Mouse (Mus musculus): Measurements from ENCODE around the gene AC140267.1.
A peak's percentile ranks its signal among the peaks of the same experiment; 100 is the strongest.

AC140267.1 gene

GRCm38 (mm10) chr15:80263610-80264575 lies 28.3 kb downstream of the AC140267.1 start, which contains the start of gene Rps19bp1:
Gene Rps19bp1 (minus strand): TSS chr15:80264315.
- peak; percentile 79 for DNase-seq (ENCODE audit: low spot score)

- DNase-seq (ENCODE audit: low spot score) = peak; percentile 63
Observed at GRCm38 (mm10) chr15:80266281-80266680, 30.6 kb downstream of the AC140267.1 start.

GRCm38 (mm10) chr15:80271858-80272396 lies 36.3 kb downstream of the AC140267.1 start:
- DNase-seq (ENCODE audit: low spot score) = no peak

- DNase-seq (ENCODE audit: low spot score) = no peak
Observed at GRCm38 (mm10) chr15:80277107-80277506, 41.5 kb downstream of the AC140267.1 start.

GRCm38 (mm10) chr15:80277625-80278024 lies 42.0 kb downstream of the AC140267.1 start:
- DNase-seq (ENCODE audit: low spot score) = peak; percentile 74

- no peak for DNase-seq (ENCODE audit: low spot score)
Observed at GRCm38 (mm10) chr15:80278121-80278759, 42.6 kb downstream of the AC140267.1 start.

- no peak for DNase-seq (ENCODE audit: low spot score)
Observed at GRCm38 (mm10) chr15:80279053-80279452, 43.4 kb downstream of the AC140267.1 start.

- no peak for DNase-seq (ENCODE audit: low spot score)
Observed at GRCm38 (mm10) chr15:80280646-80281045, 45.0 kb downstream of the AC140267.1 start.
